Mouse (Mus musculus): ENCODE data around the gene Scp2d1.
"Not testable (repeated sequence)": the region's sequence is repeated elsewhere in the genome, so short reads cannot be mapped to it uniquely, and the experiment has no call there.

The Scp2d1 gene

GRCm38 (mm10) chr2:144823356-144823755, at the start of gene Scp2d1:
TSS of gene Scp2d1 (plus strand) at chr2:144823656.
- not testable (repeated sequence) for DNase-seq

GRCm38 (mm10) chr2:144774636-144775160, 48.8 kb upstream of the Scp2d1 start:
- DNase-seq, result no peak

GRCm38 (mm10) chr2:144775626-144776025, 47.8 kb upstream of the Scp2d1 start:
- no peak for DNase-seq

GRCm38 (mm10) chr2:144779263-144779662, 44.2 kb upstream of the Scp2d1 start:
- DNase-seq, result no peak

GRCm38 (mm10) chr2:144780731-144781130, 42.7 kb upstream of the Scp2d1 start:
- DNase-seq, result no peak

- no peak for DNase-seq
These were observed 41.6 kb upstream of the Scp2d1 start for GRCm38 (mm10) chr2:144781871-144782270.

GRCm38 (mm10) chr2:144782481-144782880, 41.0 kb upstream of the Scp2d1 start:
- no peak for DNase-seq

GRCm38 (mm10) chr2:144783190-144783589, 40.3 kb upstream of the Scp2d1 start:
- no peak for DNase-seq

GRCm38 (mm10) chr2:144783831-144784230, 39.6 kb upstream of the Scp2d1 start:
- no peak for DNase-seq

- DNase-seq, result no peak
These were observed 31.7 kb upstream of the Scp2d1 start for GRCm38 (mm10) chr2:144791671-144792294.

GRCm38 (mm10) chr2:144797515-144797914, 25.9 kb upstream of the Scp2d1 start:
- DNase-seq, result no peak

GRCm38 (mm10) chr2:144807766-144808754, 15.4 kb upstream of the Scp2d1 start:
- no peak for DNase-seq

GRCm38 (mm10) chr2:144828457-144828985, 5.1 kb downstream of the Scp2d1 start:
- no peak for DNase-seq

GRCm38 (mm10) chr2:144836667-144837311, 13.3 kb downstream of the Scp2d1 start:
- no peak for DNase-seq

GRCm38 (mm10) chr2:144837312-144837679, 13.8 kb downstream of the Scp2d1 start:
- no peak for DNase-seq

- DNase-seq, result no peak
These were observed 45.4 kb downstream of the Scp2d1 start for GRCm38 (mm10) chr2:144868827-144869226.
